Mouse (Mus musculus) heart, postnatal 0 days (tissue): ENCODE results near the gene Cog8. TPM values are rescaled to one million over a fixed set of nuclear protein-coding genes. Genes with fewer than 3 reads are reported as not detected.

Source experiments
- ATAC-seq: fragments of 200-750 bp; cut with Nextera tagmentation; 2 replicates; pipeline ENCODE4 v1.8.0; 2017; ENCODE audit warnings: low read depth, moderate number of reproducible peaks, moderate library complexity; ENCODE audit not compliant: insufficient read depth
- DNase-seq: peaks from one replicate; pipeline ENCODE4 v3.0.0-alpha.2; 2016; ENCODE audit warnings: low spot score
- H3K27ac ChIP-seq: fragments of 300-500 bp; sonication (generic); 2 replicates; pipeline ENCODE4 v1.5.1; 2014; ENCODE audit warnings: low read depth, mild to moderate bottlenecking
- H3K27me3 ChIP-seq: fragments of 300-500 bp; sonication (generic); 2 replicates; pipeline ENCODE4 v1.6.1; 2014; ENCODE audit warnings: low read length, mixed read lengths; ENCODE audit not compliant: control insufficient read depth, insufficient read depth
- H3K36me3 ChIP-seq: fragments of 300-500 bp; sonication (generic); replicated peaks from 2 replicates; pipeline ENCODE4 v1.6.1; 2014; ENCODE audit warnings: low read length, mixed read lengths; ENCODE audit not compliant: control insufficient read depth, insufficient read depth
- H3K4me1 ChIP-seq: fragments of 300-500 bp; sonication (generic); 2 replicates; pipeline ENCODE4 v1.6.1; 2014; ENCODE audit warnings: antibody characterized with exemption; ENCODE audit not compliant: control insufficient read depth, insufficient read depth
- H3K4me2 ChIP-seq: fragments of 300-500 bp; sonication (generic); 2 replicates; pipeline ENCODE4 v1.6.1; 2014; ENCODE audit warnings: low read depth, mild to moderate bottlenecking, low read length, moderate library complexity
- H3K4me3 ChIP-seq: fragments of 300-500 bp; sonication (generic); 2 replicates; pipeline ENCODE4 v1.5.1; 2014; ENCODE audit warnings: low read depth, low read length
- H3K9ac ChIP-seq: fragments of 300-500 bp; sonication (generic); replicated peaks from 2 replicates; pipeline ENCODE4 v1.6.1; 2014; ENCODE audit warnings: low read depth, low read length, mixed read lengths
- H3K9me3 ChIP-seq: fragments of 300-500 bp; sonication (generic); replicated peaks from 2 replicates; pipeline ENCODE4 v1.6.1; 2016; ENCODE audit warnings: low read length; ENCODE audit not compliant: control insufficient read depth
- CTCF ChIP-seq: IDR thresholded peaks from 2 replicates; pipeline ENCODE4 v1.5.1; 2016; ENCODE audit warnings: antibody characterized with exemption, control low read depth, low read depth
- EP300 ChIP-seq: IDR thresholded peaks from 2 replicates; pipeline ENCODE4 v1.6.1; 2016; ENCODE audit warnings: antibody characterized with exemption, low read depth
- WGBS: fragments of 180-500 bp; shearing (Covaris S2); extraction: QIAGEN DNeasy Blood & Tissue Kit; methylation state at CpG from one replicate; pipeline ENCODE4 v1.1.7; 2014; 5-methylcytosine and 5-hydroxymethylcytosine counted together
- polyA plus RNA-seq: library from polyadenylated mRNA; unstranded; fragments of >200 nt; fragmentation: Nextera tagmentation; extraction: Ambion mirVana; gene quantifications from 2 replicates; pipeline ENCODE4 v1.2.1, GENCODE M21; 2015
- total RNA-seq: library from RNA; depleted of rRNA; stranded (reverse); fragments of >200 nt; gene quantifications from 2 replicates; pipeline ENCODE4 v1.2.3, GENCODE M21; 2014; ENCODE audit warnings: low replicate concordance

The Cog8 gene
- total and polyA plus RNA-seq, 2 experiments from 2014 or later = 21.7 to 35.2 TPM

DNA sequence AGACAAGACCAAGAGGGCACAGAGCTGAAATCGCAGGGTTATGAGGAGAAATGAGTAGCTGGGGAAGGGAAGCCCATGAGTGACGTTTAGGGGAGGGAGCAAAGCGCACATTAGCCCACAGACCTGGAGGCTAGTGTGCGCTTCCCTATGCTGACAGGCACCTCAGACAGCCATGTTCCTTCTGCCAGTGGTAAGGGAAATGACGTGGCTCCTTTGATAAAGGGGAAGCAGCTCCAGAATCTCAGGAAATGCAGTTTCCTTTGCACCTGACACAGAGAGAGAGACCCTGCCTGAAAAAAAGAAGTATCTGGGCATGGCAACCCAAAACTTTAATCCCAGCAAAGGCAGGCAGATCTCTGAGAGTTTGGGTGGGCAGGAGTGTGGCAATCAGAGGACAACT lies 26.4 kb downstream of the Cog8 start:
- H3K9ac ChIP-seq = no peak overlapping the region
- H3K4me3 ChIP-seq = no peak overlapping the region
- H3K36me3 ChIP-seq = 0 out of 2 replicates have a peak, but pooled peaks cover 4% of the 10 kb centered on the region
- DNase-seq (no peak), ATAC-seq (no peak)
- 0 out of 2 replicates have a peak, but pooled peaks cover 10% of the 10 kb centered on the region for H3K4me1 ChIP-seq
- no peak overlapping the region for H3K27ac ChIP-seq
- TF ChIP-seq EP300 = no peak
- no peak for TF ChIP-seq CTCF
- WGBS = 52% methylated on average over 5 of the region's 5 CpGs
- H3K4me2 ChIP-seq = no peak overlapping the region
- H3K9me3 ChIP-seq = no peaks in the 10 kb centered on the region
- H3K27me3 ChIP-seq = no peaks in the 10 kb centered on the region

DNA sequence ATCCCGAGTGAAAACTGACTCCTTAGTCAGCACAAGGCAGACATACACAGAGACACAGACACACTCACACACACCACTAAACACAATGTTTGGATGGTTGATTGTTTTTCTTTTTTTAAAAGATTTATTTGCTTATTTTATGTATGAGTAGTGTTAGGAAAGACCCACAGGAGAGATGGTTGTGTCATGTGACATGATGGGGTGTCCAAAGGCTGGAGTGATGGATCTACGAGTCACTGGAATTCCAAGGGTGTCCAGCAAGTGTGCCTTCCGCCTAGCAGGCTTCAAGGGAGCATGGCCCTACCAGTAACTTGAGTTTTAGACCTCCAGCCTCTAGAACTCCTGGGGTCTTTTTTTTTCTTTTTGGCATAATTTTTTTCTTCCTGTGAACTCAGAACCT lies 27.2 kb downstream of the Cog8 start:
- no peak for DNase-seq
- no peak for ATAC-seq
- H3K4me2 ChIP-seq = no peak overlapping the region
- no peak overlapping the region for H3K9ac ChIP-seq
- no peaks in the 10 kb centered on the region for H3K27me3 ChIP-seq
- no peak for TF ChIP-seq CTCF
- 0 out of 2 replicates have a peak, but pooled peaks cover 10% of the 10 kb centered on the region for H3K4me1 ChIP-seq
- WGBS = 80% methylated on average over 3 of the region's 3 CpGs
- H3K36me3 ChIP-seq = no peaks in the 10 kb centered on the region
- H3K27ac ChIP-seq = no peak overlapping the region
- H3K9me3 ChIP-seq = no peaks in the 10 kb centered on the region
- H3K4me3 ChIP-seq = no peak overlapping the region

DNA sequence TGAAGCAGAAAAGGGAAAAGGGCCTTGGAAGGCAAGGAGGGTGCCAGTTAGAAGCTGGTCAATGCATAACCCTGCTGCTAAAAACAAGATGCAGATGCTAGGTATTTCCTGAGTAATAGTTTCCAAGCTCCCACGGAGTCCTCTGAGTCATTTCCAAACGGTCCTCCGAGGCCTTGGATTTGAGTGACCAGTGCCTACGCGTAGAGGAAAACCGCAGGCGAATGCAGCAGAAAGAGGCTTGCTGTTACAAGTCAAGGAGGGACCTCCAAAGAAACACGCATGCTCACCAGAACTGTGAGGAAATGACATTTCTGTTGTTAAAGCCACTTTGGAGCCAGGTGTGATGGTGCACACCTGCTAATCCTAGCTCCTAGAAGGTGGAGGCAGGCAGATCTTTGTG lies 33.0 kb downstream of the Cog8 start:
- no peak for TF ChIP-seq EP300
- no peak for TF ChIP-seq CTCF
- Histone ChIP-seq H3K9ac (no peak overlapping the region), H3K4me2 (no peak overlapping the region), H3K27me3 (no peaks in the 10 kb centered on the region), H3K9me3 (no peaks in the 10 kb centered on the region), H3K36me3 (no peaks in the 10 kb centered on the region), H3K4me1 (no peaks in the 10 kb centered on the region), H3K4me3 (no peak overlapping the region), H3K27ac (no peak overlapping the region)
- DNase-seq = no peak
- WGBS = 81% methylated on average over 8 of the region's 8 CpGs
- no peak for ATAC-seq

- Histone ChIP-seq H3K27ac (no peak overlapping the region), H3K4me1 (no peaks in the 10 kb centered on the region), H3K27me3 (no peaks in the 10 kb centered on the region), H3K4me3 (no peak overlapping the region), H3K9me3 (no peaks in the 10 kb centered on the region), H3K9ac (no peak overlapping the region), H3K4me2 (no peak overlapping the region), H3K36me3 (peaks cover 36% of the 10 kb centered on the region)
- 71% methylated on average over 1 of the region's 1 CpGs for WGBS
- TF ChIP-seq EP300 = no peak
- TF ChIP-seq CTCF = no peak
- ATAC-seq = 0 out of 2 replicates have a peak, but pooled peaks have one; percentile 39
- DNase-seq = no peak
These were observed 41.6 kb downstream of the Cog8 start for GRCm38 (mm10) chr8:107014915-107015314.

DNA sequence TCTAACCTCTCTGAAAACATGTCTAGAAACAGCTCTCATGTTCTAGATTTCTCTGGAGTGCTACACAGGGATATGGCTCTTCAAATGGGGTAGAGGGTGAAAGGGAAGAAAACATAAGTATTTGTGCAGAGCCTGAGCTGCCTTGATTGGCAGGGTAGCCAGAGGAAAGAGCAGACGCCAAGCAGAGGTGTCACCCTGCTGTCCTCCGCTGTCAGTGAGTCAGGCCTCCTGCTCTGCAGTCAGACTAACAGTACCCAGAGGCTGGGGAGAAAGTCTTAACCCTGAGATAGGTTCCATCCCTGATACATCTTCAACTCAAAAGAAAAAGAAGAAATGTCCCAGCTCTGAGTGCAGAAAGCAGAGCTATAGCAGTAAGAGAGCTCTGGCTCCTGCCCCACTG lies 43.8 kb downstream of the Cog8 start:
- Histone ChIP-seq H3K9ac (no peak overlapping the region), H3K4me1 (no peaks in the 10 kb centered on the region), H3K27ac (no peak overlapping the region), H3K27me3 (no peaks in the 10 kb centered on the region), H3K4me3 (no peak overlapping the region), H3K36me3 (peaks cover 53% of the 10 kb centered on the region), H3K4me2 (no peak overlapping the region), H3K9me3 (no peaks in the 10 kb centered on the region)
- TF ChIP-seq EP300 (no peak), CTCF (no peak)
- ATAC-seq (no peak), DNase-seq (no peak)
- WGBS = 73% methylated on average over 2 of the region's 2 CpGs

DNA sequence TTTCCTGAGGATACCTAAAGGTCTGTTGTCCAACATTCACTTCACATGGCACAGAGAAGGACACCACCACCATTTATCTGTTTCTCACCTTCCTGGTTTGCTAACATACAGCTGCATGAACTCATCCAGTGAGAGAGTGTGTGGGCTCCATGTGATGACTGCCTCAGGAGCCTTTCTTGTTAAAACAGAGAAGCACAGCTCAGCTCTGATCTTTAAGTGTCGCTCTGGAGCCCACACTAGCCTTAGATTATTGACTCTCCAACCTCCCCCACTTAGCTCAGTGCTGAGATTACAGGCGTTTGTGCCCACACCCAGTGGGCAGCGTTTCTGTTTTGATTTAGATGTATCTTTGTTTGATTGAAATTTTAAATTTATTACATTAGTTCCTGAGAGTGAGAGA lies 48.7 kb downstream of the Cog8 start:
- DNase-seq = no peak
- Histone ChIP-seq H3K9me3 (no peaks in the 10 kb centered on the region), H3K4me3 (no peak overlapping the region), H3K4me1 (0 out of 2 replicates have a peak, but pooled peaks cover 5% of the 10 kb centered on the region), H3K27ac (no peak overlapping the region), H3K4me2 (no peak overlapping the region), H3K9ac (no peak overlapping the region), H3K27me3 (no peaks in the 10 kb centered on the region), H3K36me3 (peaks cover 50% of the 10 kb centered on the region)
- no peak for ATAC-seq
- no peak for TF ChIP-seq EP300
- TF ChIP-seq CTCF = no peak
- 79% methylated on average over 3 of the region's 3 CpGs for WGBS
